Mouse (Mus musculus) spleen, adult 10 weeks (tissue): ENCODE measurements around the gene Serinc3. TPM values are rescaled to one million over a fixed set of nuclear protein-coding genes. Genes with fewer than 3 reads are reported as not detected.

ENCODE experiments used
- polyA plus RNA-seq: library from polyadenylated mRNA; stranded (reverse); fragments of 350-450 nt; fragmentation: Illumina TruSeq; extraction: RNeasy Lipid Tissue Mini Kit (QIAGEN cat#74804); gene quantifications from one replicate; pipeline ENCODE4 v1.2.3, GENCODE M21; 2015; ENCODE audit warnings: low replicate concordance; ENCODE audit not compliant: insufficient read depth

The Serinc3 gene
- polyA plus RNA-seq: 1,018 TPM

GRCm38 (mm10) chr2:163644575-163645385 is at the start of gene Serinc3:
TSS of gene Serinc3 (minus strand) at chr2:163645131.

GRCm38 (mm10) chr2:163657975-163658886 is 13.3 kb upstream of the Serinc3 start, which contains the start of gene Pkig:
TSS of gene Pkig (plus strand) at chr2:163658386.

GRCm38 (mm10) chr2:163602101-163602971 is 42.6 kb downstream of the Serinc3 start, which contains the start of gene Ttpal:
TSS of gene Ttpal (plus strand) at chr2:163602314.

Other genes with a start within 250 kb of the Serinc3 start
- gene Jph2, start 247.1 kb downstream of the Serinc3 start, polyA plus RNA-seq: 1.0 TPM
- gene Oser1, start 220.4 kb downstream of the Serinc3 start, polyA plus RNA-seq: 74.7 TPM
- not detected for gene Gdap1l1, start 206.7 kb downstream of the Serinc3 start, polyA plus RNA-seq
- 5.3 TPM for gene Fitm2, start 172.5 kb downstream of the Serinc3 start, polyA plus RNA-seq
- gene R3hdml, start 152.8 kb downstream of the Serinc3 start, polyA plus RNA-seq: not detected
- gene Hnf4a, start 138.3 kb downstream of the Serinc3 start, polyA plus RNA-seq: not detected
- 119 TPM for gene Ttpal, start 42.8 kb downstream of the Serinc3 start, polyA plus RNA-seq
- gene Pkig, start 13.3 kb upstream of the Serinc3 start, polyA plus RNA-seq: 56.6 TPM
- gene Ada, start 105.1 kb upstream of the Serinc3 start, polyA plus RNA-seq: 7.8 TPM
- 1.0 TPM for gene Ccn5, start 175.7 kb upstream of the Serinc3 start, polyA plus RNA-seq
- not detected for gene Kcnk15, start 208.5 kb upstream of the Serinc3 start, polyA plus RNA-seq